Mouse (Mus musculus): ENCODE data around the gene Vangl1.

GRCm38 (mm10) chr3:102253554-102253953 lies 49.1 kb upstream of the Vangl1 start:
- TF ChIP-seq CTCF (IDR thresholded peaks at IDR 0.05): no peak
- no peak for TF ChIP-seq EP300 (IDR thresholded peaks at IDR 0.05)
